Mouse (Mus musculus) intestine, embryonic 15.5 days (tissue): ENCODE measurements around the gene Rabl6. TPM values are rescaled to one million over a fixed set of nuclear protein-coding genes. Genes with fewer than 3 reads are reported as not detected.
"Not testable (repeated sequence)": the region's sequence is repeated elsewhere in the genome, so short reads cannot be mapped to it uniquely, and the experiment has no call there.

Source experiments
- ATAC-seq: fragments of 200-750 bp; cut with Nextera tagmentation; 2 replicates; pipeline ENCODE4 v1.8.0; 2017; ENCODE audit warnings: moderate TSS enrichment, moderate library complexity
- H3K27ac ChIP-seq: fragments of 300-500 bp; sonication (generic); 2 replicates; pipeline ENCODE4 v1.5.1; 2015; ENCODE audit warnings: mild to moderate bottlenecking, inconsistent platforms
- H3K27me3 ChIP-seq: fragments of 300-500 bp; sonication (generic); replicated peaks from 2 replicates; pipeline ENCODE4 v1.6.1; 2015; ENCODE audit warnings: inconsistent platforms
- H3K36me3 ChIP-seq: fragments of 300-500 bp; sonication (generic); 2 replicates; pipeline ENCODE4 v1.6.1; 2015; ENCODE audit warnings: inconsistent platforms
- H3K4me1 ChIP-seq: fragments of 300-500 bp; sonication (generic); replicated peaks from 2 replicates; pipeline ENCODE4 v1.6.1; 2015; ENCODE audit warnings: inconsistent platforms
- H3K4me2 ChIP-seq: fragments of 300-500 bp; sonication (generic); replicated peaks from 2 replicates; pipeline ENCODE4 v1.6.1; 2015; ENCODE audit warnings: mild to moderate bottlenecking, inconsistent platforms
- H3K4me3 ChIP-seq: fragments of 300-500 bp; sonication (generic); replicated peaks from 2 replicates; pipeline ENCODE4 v1.5.1; 2015; ENCODE audit warnings: inconsistent platforms
- H3K9ac ChIP-seq: fragments of 300-500 bp; sonication (generic); 2 replicates; pipeline ENCODE4 v1.6.1; 2015; ENCODE audit warnings: inconsistent platforms
- H3K9me3 ChIP-seq: fragments of 300-500 bp; sonication (generic); 2 replicates; pipeline ENCODE4 v1.6.1; 2016; ENCODE audit warnings: inconsistent platforms
- WGBS: fragments of 180-500 bp; shearing (Covaris S2); methylation state at CpG from one replicate; pipeline ENCODE4 v1.1.7; 2015; 5-methylcytosine and 5-hydroxymethylcytosine counted together
- polyA plus RNA-seq: library from polyadenylated mRNA; unstranded; fragments of >200 nt; fragmentation: Nextera tagmentation; extraction: Ambion mirVana; gene quantifications from 2 replicates; pipeline ENCODE4 v1.2.1, GENCODE M21; 2015

Gene Rabl6
- polyA plus RNA-seq, 1 experiment from 2014 or later: 69.7 TPM

DNA sequence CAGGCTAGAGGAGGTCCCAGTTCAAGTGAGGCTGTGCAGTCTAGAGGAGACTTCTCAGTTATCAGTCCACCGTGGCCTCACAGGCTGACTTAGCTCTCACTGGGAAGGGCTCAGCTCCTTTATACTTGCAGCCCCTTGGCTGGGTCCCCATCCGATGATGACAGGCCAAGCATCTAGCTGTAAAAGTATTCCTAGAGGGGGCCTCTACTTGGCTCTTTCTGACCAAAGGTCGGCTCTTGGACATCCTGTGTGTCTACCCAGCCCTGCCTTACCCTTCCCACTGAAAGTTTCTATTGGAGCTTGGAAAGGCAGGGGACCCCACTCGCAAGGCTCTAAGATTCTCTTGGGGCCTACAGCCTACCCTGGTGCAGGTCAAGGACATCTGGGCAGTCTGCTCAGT is 37.1 kb downstream of the Rabl6 start:
- H3K9ac ChIP-seq: peak overlapping the region; percentile 43; the same call in 1 of the 2 replicates
- H3K4me3 ChIP-seq: peak overlapping the region; percentile 35
- H3K9me3 ChIP-seq: no peaks in the 10 kb centered on the region
- H3K4me2 ChIP-seq: peak overlapping the region; percentile 54
- peak overlapping the region; percentile 77 for H3K27ac ChIP-seq
- ATAC-seq: peak; percentile 40
- WGBS: 58% methylated on average over 4 of the region's 4 CpGs
- peaks cover 2% of the 10 kb centered on the region; the same call in 1 of the 2 replicates for H3K27me3 ChIP-seq
- H3K4me1 ChIP-seq: peaks cover 22% of the 10 kb centered on the region
- H3K36me3 ChIP-seq: peaks cover 7% of the 10 kb centered on the region; the same call in 1 of the 2 replicates

DNA sequence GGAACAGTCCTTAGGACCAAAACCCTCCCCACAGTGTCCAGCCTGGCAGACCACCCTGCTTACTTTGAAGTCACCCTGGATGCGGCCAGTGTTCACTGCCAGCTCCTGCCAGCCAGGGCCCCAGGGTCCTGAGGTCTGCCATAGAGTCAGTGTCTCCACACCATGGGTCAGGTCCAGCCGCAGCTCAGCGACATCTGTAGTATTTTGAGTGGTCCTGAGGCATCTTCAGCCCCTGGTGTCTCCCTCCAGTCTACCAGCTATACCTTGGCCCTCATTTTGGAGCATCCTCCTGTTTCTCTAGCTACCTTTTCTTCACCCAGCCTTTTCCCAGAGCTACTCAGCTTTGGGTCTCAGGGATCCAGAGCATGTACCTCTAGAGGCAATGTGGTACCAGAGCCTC is 39.0 kb downstream of the Rabl6 start:
- Histone ChIP-seq H3K9me3 (no peaks in the 10 kb centered on the region), H3K4me1 (peaks cover 13% of the 10 kb centered on the region), H3K27ac (peak overlapping the region; percentile 56; the same call in 1 of the 2 replicates), H3K27me3 (no peaks in the 10 kb centered on the region), H3K9ac (peak overlapping the region; percentile 43), H3K36me3 (peaks cover 23% of the 10 kb centered on the region), H3K4me2 (peak overlapping the region; percentile 54), H3K4me3 (peak overlapping the region; percentile 35)
- 83% methylated on average over 3 of the region's 3 CpGs for WGBS
- ATAC-seq: no peak

DNA sequence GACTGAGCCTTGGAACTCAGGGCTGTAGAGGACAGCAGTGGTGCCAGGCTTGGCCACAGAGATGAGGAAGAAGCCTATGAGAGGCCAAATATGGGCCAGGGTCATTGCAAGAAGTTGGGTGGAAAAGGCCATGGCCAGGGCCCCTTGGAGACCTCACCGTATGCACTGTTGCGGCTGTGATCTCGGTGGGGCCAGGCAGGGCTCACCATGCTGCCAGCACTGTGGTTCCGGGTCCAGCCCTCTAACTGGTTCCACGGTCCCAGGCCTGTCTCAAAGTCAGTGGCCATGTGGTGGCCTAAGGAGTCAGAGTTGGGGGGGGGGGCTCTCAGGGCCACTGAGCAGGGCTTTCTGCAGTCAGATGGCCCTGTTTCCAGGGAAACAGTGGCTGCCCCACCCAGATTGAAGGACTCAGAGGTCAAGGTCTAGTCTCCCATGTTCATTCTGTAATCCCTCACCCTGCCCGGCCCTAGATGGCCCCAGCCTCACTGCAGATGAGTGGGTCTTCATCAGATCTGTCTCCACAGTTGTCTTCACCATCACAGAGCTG is 39.8 kb downstream of the Rabl6 start:
- Histone ChIP-seq H3K4me2 (peak overlapping the region; percentile 54), H3K27me3 (no peaks in the 10 kb centered on the region), H3K9me3 (no peaks in the 10 kb centered on the region), H3K4me3 (peak overlapping the region; percentile 35), H3K4me1 (peaks cover 7% of the 10 kb centered on the region), H3K9ac (peak overlapping the region; percentile 41; the same call in 1 of the 2 replicates), H3K27ac (peak overlapping the region; percentile 44; the same call in 1 of the 2 replicates), H3K36me3 (peaks cover 31% of the 10 kb centered on the region)
- ATAC-seq: no peak
- 80% methylated on average over 6 of the region's 6 CpGs for WGBS

DNA sequence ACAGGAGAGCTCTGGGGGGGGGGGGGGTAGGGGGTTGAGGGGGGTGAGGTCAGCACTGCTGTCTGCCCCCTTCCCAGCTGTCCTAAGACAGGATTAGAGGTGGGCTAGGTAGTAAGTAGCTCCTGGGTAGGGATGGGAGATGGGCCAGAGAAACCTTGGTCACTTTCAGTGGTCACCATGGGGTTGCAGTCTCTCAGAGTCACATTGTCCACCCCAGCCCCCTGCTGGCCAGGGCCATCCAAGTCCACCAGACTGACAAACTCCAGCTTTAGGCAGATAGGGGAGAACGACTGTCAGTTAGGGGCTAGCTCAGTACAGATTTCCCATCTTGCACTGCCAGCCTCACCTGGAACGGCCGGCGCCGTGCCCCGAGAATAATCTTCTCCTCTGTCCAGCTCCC is 41.8 kb downstream of the Rabl6 start:
- H3K27ac ChIP-seq: no peak overlapping the region
- no peaks in the 10 kb centered on the region for H3K9me3 ChIP-seq
- H3K27me3 ChIP-seq: no peaks in the 10 kb centered on the region
- 75% methylated on average over 6 of the region's 6 CpGs for WGBS
- no peak overlapping the region for H3K9ac ChIP-seq
- no peaks in the 10 kb centered on the region for H3K4me1 ChIP-seq
- H3K36me3 ChIP-seq: peaks cover 43% of the 10 kb centered on the region
- H3K4me3 ChIP-seq: no peak overlapping the region
- no peak for ATAC-seq
- H3K4me2 ChIP-seq: peak overlapping the region; percentile 54

DNA sequence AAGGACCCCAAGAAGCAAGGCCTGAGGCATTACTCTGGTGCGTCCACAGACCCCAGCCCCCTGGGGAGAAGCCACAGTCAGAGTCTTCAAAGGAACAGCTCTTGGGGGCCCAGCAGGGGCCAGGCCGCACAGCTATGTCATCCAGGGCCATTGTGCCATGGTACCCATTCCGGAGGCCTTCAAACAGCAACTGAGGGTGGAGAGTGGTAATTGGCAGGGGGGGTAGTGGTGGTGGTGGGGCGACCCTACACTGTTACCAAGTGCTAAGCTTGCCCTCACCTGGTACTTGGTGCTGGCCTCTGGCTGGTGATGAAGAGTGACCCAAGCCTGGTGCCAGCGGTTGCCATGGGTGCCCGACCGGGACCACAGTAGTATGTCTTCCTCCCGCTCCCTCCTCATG is 42.6 kb downstream of the Rabl6 start:
- Histone ChIP-seq H3K9ac (no peak overlapping the region; the same call in 1 of the 2 replicates), H3K4me3 (0 out of 2 replicates have a peak overlapping the region, but pooled peaks have one; percentile 4), H3K9me3 (no peaks in the 10 kb centered on the region), H3K27me3 (no peaks in the 10 kb centered on the region), H3K36me3 (peaks cover 51% of the 10 kb centered on the region), H3K4me2 (peak overlapping the region; percentile 35), H3K4me1 (no peaks in the 10 kb centered on the region), H3K27ac (peak overlapping the region; percentile 19; the same call in 1 of the 2 replicates)
- no peak for ATAC-seq
- WGBS: 90% methylated on average over 8 of the region's 8 CpGs

DNA sequence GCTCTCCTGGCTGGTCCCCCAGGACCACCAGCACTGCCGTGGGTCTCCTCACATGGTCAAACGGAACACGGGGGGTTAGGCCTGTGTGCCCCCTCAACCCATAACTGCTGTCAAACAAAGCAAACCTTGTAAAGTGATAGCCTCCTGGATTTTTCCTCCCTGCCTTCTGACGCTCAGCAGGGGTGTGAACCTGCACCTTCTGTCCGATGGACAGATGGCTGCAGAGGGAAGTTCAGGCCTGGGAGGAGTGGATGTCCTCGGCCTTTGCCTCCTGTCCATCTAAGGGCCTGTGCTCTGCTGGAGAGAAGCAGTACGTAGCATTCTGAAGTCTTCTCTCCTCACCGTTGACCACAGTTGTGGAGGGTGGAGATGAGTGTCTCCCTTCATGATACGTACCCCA is 46.4 kb downstream of the Rabl6 start:
- peaks cover 51% of the 10 kb centered on the region for H3K36me3 ChIP-seq
- 73% methylated on average over 9 of the region's 9 CpGs for WGBS

DNA sequence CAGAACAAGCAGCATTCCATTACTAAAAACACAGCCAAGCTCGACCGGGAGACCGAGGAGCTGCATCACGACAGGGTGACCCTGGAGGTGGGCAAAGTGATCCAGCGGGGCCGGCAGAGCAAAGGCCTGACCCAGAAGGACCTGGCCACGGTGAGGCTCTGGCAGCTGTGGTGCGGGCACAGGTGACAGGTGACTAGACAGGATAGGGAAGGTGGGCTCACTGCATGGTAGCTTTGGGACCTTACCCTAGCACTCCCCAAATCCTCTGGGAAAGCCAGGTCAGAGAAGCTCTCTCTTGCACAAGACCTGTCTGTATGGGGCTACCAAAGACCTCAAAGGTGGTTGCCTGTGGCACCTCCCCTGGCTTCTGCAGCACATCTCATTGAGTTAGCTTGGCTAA is 47.8 kb downstream of the Rabl6 start:
- H3K36me3 ChIP-seq: peaks cover 42% of the 10 kb centered on the region

More for the DNA sequence above, 46.4 kb downstream of the Rabl6 start:
- no peak overlapping the region for H3K9ac ChIP-seq
- no peak overlapping the region for H3K4me2 ChIP-seq
- ATAC-seq: no peak
- no peaks in the 10 kb centered on the region for H3K27me3 ChIP-seq
- H3K4me3 ChIP-seq: no peak overlapping the region
- H3K27ac ChIP-seq: 0 out of 2 replicates have a peak overlapping the region, but pooled peaks have one; percentile 22
- no peaks in the 10 kb centered on the region for H3K9me3 ChIP-seq
- peaks cover 14% of the 10 kb centered on the region for H3K4me1 ChIP-seq

DNA sequence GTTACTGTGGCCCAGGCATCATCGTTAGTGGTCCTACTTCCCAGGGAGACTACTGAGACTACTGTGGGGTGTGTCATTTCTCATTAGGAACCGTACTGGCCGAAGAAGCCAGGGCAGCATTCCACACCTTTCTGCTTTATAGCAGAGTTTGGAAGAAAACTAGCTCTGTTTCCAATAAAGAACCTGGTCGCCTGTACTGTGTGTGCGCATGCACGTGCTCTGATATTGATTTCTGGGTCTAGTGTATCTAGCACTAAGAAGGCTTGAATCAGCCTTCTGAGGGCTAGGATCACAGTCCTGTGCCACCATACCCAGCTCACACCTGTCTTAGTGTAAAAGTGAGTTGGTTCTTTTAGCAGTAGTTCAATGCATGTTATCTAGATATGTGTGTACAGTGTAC is 49.5 kb downstream of the Rabl6 start:
- H3K27ac ChIP-seq: 0 out of 2 replicates have a peak overlapping the region, but pooled peaks have one; percentile 83
- no peaks in the 10 kb centered on the region for H3K27me3 ChIP-seq
- WGBS: 57% methylated on average over 6 of the region's 6 CpGs
- peak overlapping the region; percentile 91 for H3K4me2 ChIP-seq
- no peaks in the 10 kb centered on the region for H3K9me3 ChIP-seq
- H3K4me3 ChIP-seq: peak overlapping the region; percentile 98
- peaks cover 17% of the 10 kb centered on the region for H3K4me1 ChIP-seq
- ATAC-seq: no peak
- peak overlapping the region; percentile 84 for H3K9ac ChIP-seq
- peaks cover 26% of the 10 kb centered on the region for H3K36me3 ChIP-seq

More for the DNA sequence above, 47.8 kb downstream of the Rabl6 start:
- no peaks in the 10 kb centered on the region for H3K27me3 ChIP-seq
- no peak overlapping the region for H3K27ac ChIP-seq
- no peak overlapping the region for H3K4me3 ChIP-seq
- H3K4me1 ChIP-seq: peaks cover 17% of the 10 kb centered on the region
- no peak overlapping the region for H3K9ac ChIP-seq
- H3K9me3 ChIP-seq: no peaks in the 10 kb centered on the region
- no peak overlapping the region for H3K4me2 ChIP-seq
- WGBS: 85% methylated on average over 8 of the region's 8 CpGs
- ATAC-seq: peak; percentile 5

DNA sequence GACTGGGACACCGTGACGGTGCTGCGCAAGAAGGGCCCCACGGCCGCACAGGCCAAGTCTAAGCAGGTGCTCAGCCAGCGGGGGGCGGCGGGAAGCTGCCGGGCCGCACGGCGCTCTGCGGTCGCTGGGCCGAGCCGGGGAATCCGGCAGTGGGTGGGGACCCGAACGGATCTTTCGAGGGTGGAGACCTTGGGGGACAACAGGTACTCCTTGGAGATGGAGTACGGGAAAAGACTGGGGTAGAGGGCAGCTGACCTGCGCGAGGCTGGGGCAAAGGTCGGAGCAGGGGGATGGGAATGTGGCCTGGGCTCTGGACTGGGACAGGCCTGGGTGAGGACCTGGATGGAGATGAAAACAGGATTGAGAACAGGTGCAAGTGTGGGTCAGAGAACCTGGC is 50.4 kb downstream of the Rabl6 start:
- WGBS: under 1% methylated on average over 24 of the region's 24 CpGs
- Histone ChIP-seq H3K4me2 (peak overlapping the region; percentile 91), H3K9me3 (no peaks in the 10 kb centered on the region), H3K9ac (peak overlapping the region; percentile 84), H3K27me3 (no peaks in the 10 kb centered on the region), H3K4me3 (peak overlapping the region; percentile 98), H3K36me3 (peaks cover 22% of the 10 kb centered on the region), H3K27ac (peak overlapping the region; percentile 83), H3K4me1 (peaks cover 17% of the 10 kb centered on the region)
- no peak; the same call in 1 of the 2 replicates for ATAC-seq

DNA sequence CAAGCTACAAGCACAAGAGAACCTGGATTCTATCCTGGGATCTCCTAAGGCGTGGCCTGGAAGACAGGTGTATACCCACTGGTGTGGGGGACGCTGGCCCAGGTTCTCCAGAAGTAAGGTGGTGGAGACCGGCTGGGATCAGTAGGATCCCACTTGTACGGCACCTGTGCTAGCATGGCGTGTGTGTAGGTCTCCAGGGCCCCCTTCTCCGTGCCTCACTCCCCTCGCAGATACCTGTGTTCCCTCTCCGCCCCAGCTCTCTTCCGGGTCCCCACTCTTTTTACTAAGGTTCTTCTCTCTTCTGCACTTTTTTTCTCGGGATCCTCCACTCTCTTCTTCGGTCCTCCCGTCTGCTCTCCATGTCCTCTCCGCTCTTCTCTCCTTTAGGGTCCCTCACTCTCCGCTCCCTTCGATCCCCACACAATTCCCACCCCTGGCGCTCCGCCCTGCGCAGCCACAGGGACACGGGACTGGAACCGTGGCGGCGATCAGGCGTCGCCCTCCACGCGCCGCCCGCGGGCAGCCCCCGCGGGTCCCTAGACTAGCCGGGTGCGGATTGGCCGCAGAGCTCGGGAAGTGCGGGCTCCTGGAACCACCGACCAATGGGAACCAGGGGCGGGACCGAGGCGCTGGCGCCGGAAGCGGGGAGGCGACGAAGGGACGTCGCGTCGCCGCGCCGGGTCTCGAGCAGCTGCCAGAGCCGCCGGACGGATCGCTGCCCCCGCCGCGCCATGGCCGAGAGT is 50.9 kb downstream of the Rabl6 start, which contains the start of gene Edf1:
Gene Edf1 (plus strand): TSS at position 627 of the 743 bp plus-strand sequence.
- Histone ChIP-seq H3K9ac (peak within 1 kb of the TSS; percentile 84), H3K27ac (peak within 1 kb of the TSS; percentile 83), H3K36me3 (peaks cover 21% of the 10 kb centered on the region), H3K27me3 (no peaks in the 10 kb centered on the region), H3K4me2 (peak within 1 kb of the TSS; percentile 91), H3K9me3 (no peaks in the 10 kb centered on the region), H3K4me3 (peak within 1 kb of the TSS; percentile 98), H3K4me1 (peaks cover 17% of the 10 kb centered on the region)
- ATAC-seq: peak; percentile 95
- WGBS: under 1% methylated on average over 61 of the region's 61 CpGs

DNA sequence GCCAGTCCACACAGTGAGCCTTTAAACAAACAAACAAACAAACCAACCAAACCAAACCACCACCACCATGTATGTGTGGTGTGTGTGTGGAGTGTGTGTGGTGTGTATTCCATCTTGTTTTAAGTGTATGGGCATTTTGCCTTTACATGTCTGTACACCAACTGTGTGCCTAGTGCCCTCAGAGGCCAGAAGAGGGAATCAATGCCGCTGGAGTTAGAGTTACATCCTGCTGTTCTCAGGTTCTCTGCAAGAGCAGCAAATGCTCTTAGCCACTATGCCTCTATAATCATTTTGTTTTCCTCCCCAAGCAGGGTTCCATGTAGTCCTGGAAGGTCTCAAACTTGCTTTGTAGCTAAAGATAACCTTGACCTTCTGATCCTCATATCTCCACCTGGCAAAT is 52.0 kb downstream of the Rabl6 start:
- no peak overlapping the region for H3K27ac ChIP-seq
- peaks cover 10% of the 10 kb centered on the region for H3K36me3 ChIP-seq
- no peak overlapping the region for H3K9ac ChIP-seq
- H3K4me2 ChIP-seq: peak overlapping the region; percentile 91; the same call in 1 of the 2 replicates
- no peaks in the 10 kb centered on the region for H3K27me3 ChIP-seq
- H3K9me3 ChIP-seq: no peaks in the 10 kb centered on the region
- 70% methylated on average over 1 of the region's 1 CpGs for WGBS
- no peak for ATAC-seq
- H3K4me1 ChIP-seq: peaks cover 17% of the 10 kb centered on the region
- no peak overlapping the region for H3K4me3 ChIP-seq

DNA sequence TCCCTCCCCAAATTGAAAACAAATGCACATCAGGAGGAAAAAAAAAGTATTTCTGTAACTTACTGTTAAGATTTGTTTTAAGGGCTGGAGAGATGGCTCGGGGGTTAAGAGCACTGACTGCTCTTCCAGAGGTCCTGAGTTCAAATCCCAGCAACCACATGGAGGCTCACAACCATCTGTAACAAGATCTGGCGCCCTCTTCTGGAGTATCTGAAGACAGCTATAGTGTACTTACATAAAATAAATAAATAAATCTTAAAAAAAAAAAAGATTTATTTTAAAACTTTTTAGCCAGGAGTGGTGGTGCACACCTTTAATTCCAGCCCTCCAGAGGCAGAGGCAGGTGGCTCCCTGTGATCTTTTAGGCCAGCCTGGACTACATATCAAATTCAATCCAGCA is 52.8 kb downstream of the Rabl6 start:
- H3K9me3 ChIP-seq, H3K27me3 ChIP-seq, H3K4me2 ChIP-seq, H3K9ac ChIP-seq, H3K36me3 ChIP-seq, ATAC-seq, H3K4me3 ChIP-seq, H3K27ac ChIP-seq: not testable (repeated sequence)
- 47% methylated on average over 2 of the region's 2 CpGs for WGBS
- peaks cover 17% of the 10 kb centered on the region for H3K4me1 ChIP-seq
